Mouse (Mus musculus) CH12.LX (cell line): ENCODE data around the gene Gm37240. TPM values are rescaled to one million over a fixed set of nuclear protein-coding genes. Genes with fewer than 3 reads are reported as not detected.

ENCODE experiments used
- DNase-seq: peaks from one replicate; pipeline ENCODE4 v3.0.0-alpha.2; 2013; ENCODE audit errors: extremely low read depth
- H3K27ac ChIP-seq: 2 replicates; pipeline ENCODE4 v1.5.1; 2012; ENCODE audit warnings: low read depth, mild to moderate bottlenecking, control low read depth, moderate library complexity; ENCODE audit not compliant: insufficient read depth
- H3K27me3 ChIP-seq: replicated peaks from 2 replicates; pipeline ENCODE3; 2012; ENCODE audit warnings: inconsistent platforms
- H3K36me3 ChIP-seq, 2 experiments: replicated peaks in 1 of 2; 2 replicates each; pipeline versions ENCODE3 to v1.6.1; 2012; ENCODE audit warnings: inconsistent platforms in 1 of 2, low read length in 1 of 2, mild to moderate bottlenecking in 1 of 2, mixed read lengths in 1 of 2, moderate library complexity in 1 of 2; ENCODE audit not compliant: control insufficient read depth in 1 of 2, insufficient read depth in 1 of 2
- H3K4me1 ChIP-seq, 2 experiments: 2 replicates each; pipeline ENCODE4 v1.6.1; 2012; ENCODE audit warnings: inconsistent platforms in 1 of 2, moderate library complexity in 1 of 2; ENCODE audit not compliant: insufficient read depth in 2 of 2, control insufficient read depth in 1 of 2
- H3K4me2 ChIP-seq: 2 replicates; pipeline ENCODE4 v1.6.1; 2012; ENCODE audit warnings: low read depth, mild to moderate bottlenecking, control low read depth; ENCODE audit not compliant: poor library complexity, insufficient read depth, severe bottlenecking
- H3K4me3 ChIP-seq, 3 experiments: fragments of 150-350 bp in 1 of 3; sonication (generic) in 1 of 3; replicated peaks in 1 of 3; 2 replicates each; pipeline versions ENCODE3 to v1.5.1; 2011 to 2012; ENCODE audit warnings: low read depth in 2 of 3, low read length in 2 of 3, mild to moderate bottlenecking in 2 of 3, moderate library complexity in 2 of 3, control low read depth in 1 of 3, improper control_type of control experiment in 1 of 3, inconsistent platforms in 1 of 3, mixed read lengths in 1 of 3; ENCODE audit not compliant: poor library complexity in 1 of 3
- H3K79me2 ChIP-seq: replicated peaks from 2 replicates; pipeline ENCODE4 v1.6.1; 2012; ENCODE audit warnings: mild to moderate bottlenecking, moderate library complexity; ENCODE audit not compliant: control insufficient read depth, poor library complexity, insufficient read depth, severe bottlenecking; ENCODE audit errors: extremely low read depth
- H3K9ac ChIP-seq: 2 replicates; pipeline ENCODE4 v1.6.1; 2012; ENCODE audit warnings: low read depth, mild to moderate bottlenecking, control low read depth, moderate library complexity; ENCODE audit not compliant: insufficient read depth
- H3K9me3 ChIP-seq: replicated peaks from 2 replicates; pipeline ENCODE3; 2012; ENCODE audit warnings: low read length, inconsistent platforms, mixed read lengths
- BHLHE40 ChIP-seq: IDR thresholded peaks from 2 replicates; pipeline ENCODE4 v1.6.1; 2011; ENCODE audit warnings: mild to moderate bottlenecking, low read depth, low read length, improper control_type of control experiment
- CHD1 ChIP-seq: IDR thresholded peaks from 2 replicates; pipeline ENCODE4 v1.6.1; 2012; ENCODE audit warnings: low read depth, low read length, improper control_type of control experiment, inconsistent platforms
- CTCF ChIP-seq, 2 experiments: IDR thresholded peaks in 1 of 2; conservative IDR thresholded peaks in 1 of 2; 2 replicates each; pipeline ENCODE4 v1.5.1; 2011 to 2012; ENCODE audit warnings: low read depth in 2 of 2, low read length in 2 of 2, improper control_type of control experiment in 1 of 2, inconsistent platforms in 1 of 2, mild to moderate bottlenecking in 1 of 2, moderate library complexity in 1 of 2
- EP300 ChIP-seq: IDR thresholded peaks from 2 replicates; pipeline ENCODE4 v1.6.1; 2011; ENCODE audit warnings: low read length, improper control_type of control experiment
- ETS1 ChIP-seq: conservative IDR thresholded peaks from 2 replicates; pipeline ENCODE4 v1.6.1; 2012; ENCODE audit warnings: low read depth, mild to moderate bottlenecking, inconsistent platforms, low read length, improper control_type of control experiment, moderate library complexity
- GABPA ChIP-seq: IDR thresholded peaks from 2 replicates; pipeline ENCODE4 v1.6.1; 2012; ENCODE audit warnings: low read depth, low read length, improper control_type of control experiment, inconsistent platforms; ENCODE audit not compliant: insufficient replicate concordance
- HCFC1 ChIP-seq: IDR thresholded peaks from 2 replicates; pipeline ENCODE4 v1.6.1; 2012; ENCODE audit warnings: low read depth, mild to moderate bottlenecking, inconsistent platforms, low read length, improper control_type of control experiment
- MAX ChIP-seq: IDR thresholded peaks from 2 replicates; pipeline ENCODE4 v1.6.1; 2011; ENCODE audit warnings: low read length, improper control_type of control experiment
- MAZ ChIP-seq: IDR thresholded peaks from 2 replicates; pipeline ENCODE4 v1.6.1; 2012; ENCODE audit warnings: low read depth, mild to moderate bottlenecking, inconsistent platforms, low read length, improper control_type of control experiment, moderate library complexity
- MYC ChIP-seq: IDR thresholded peaks from 2 replicates; pipeline ENCODE4 v1.6.1; 2011; ENCODE audit warnings: low read depth, mild to moderate bottlenecking, improper control_type of control experiment, low read length
- NELFE ChIP-seq: IDR thresholded peaks from 2 replicates; pipeline ENCODE4 v1.6.1; 2011; ENCODE audit warnings: low read depth, low read length, improper control_type of control experiment
- PAX5 ChIP-seq: IDR thresholded peaks from 2 replicates; pipeline ENCODE4 v1.6.1; 2012; ENCODE audit warnings: low read length, inconsistent platforms, mixed read lengths
- POLR2A ChIP-seq: IDR thresholded peaks from 2 replicates; pipeline ENCODE4 v1.6.1; 2011; ENCODE audit warnings: low read depth, mild to moderate bottlenecking, improper control_type of control experiment, low read length
- RCOR1 ChIP-seq: conservative IDR thresholded peaks from 2 replicates; pipeline ENCODE4 v1.6.1; 2012; ENCODE audit warnings: low read depth, mild to moderate bottlenecking, inconsistent platforms, low read length, improper control_type of control experiment
- SIN3A ChIP-seq: IDR thresholded peaks from 2 replicates; pipeline ENCODE4 v1.6.1; 2012; ENCODE audit warnings: low read length, improper control_type of control experiment, inconsistent platforms
- TBP ChIP-seq: conservative IDR thresholded peaks from 2 replicates; pipeline ENCODE4 v1.6.1; 2011; ENCODE audit warnings: low read depth, low read length, improper control_type of control experiment
- TCF12 ChIP-seq: IDR thresholded peaks from 2 replicates; pipeline ENCODE4 v1.6.1; 2014; ENCODE audit warnings: low read depth, mild to moderate bottlenecking, inconsistent platforms, low read length, improper control_type of control experiment
- USF1 ChIP-seq: IDR thresholded peaks from 2 replicates; pipeline ENCODE4 v1.6.1; 2014; ENCODE audit warnings: low read depth, mild to moderate bottlenecking, inconsistent platforms, low read length, improper control_type of control experiment
- USF2 ChIP-seq: conservative IDR thresholded peaks from 2 replicates; pipeline ENCODE4 v1.6.1; 2011; ENCODE audit warnings: low read depth, low read length, improper control_type of control experiment
- ZKSCAN1 ChIP-seq: IDR thresholded peaks from 2 replicates; pipeline ENCODE4 v1.6.1; 2012; ENCODE audit warnings: low read depth, inconsistent platforms, low read length, improper control_type of control experiment, borderline replicate concordance
- ZMIZ1 ChIP-seq: IDR thresholded peaks from 2 replicates; pipeline ENCODE4 v1.6.1; 2012; ENCODE audit warnings: low read depth, mild to moderate bottlenecking, inconsistent platforms, low read length, improper control_type of control experiment
- dilution Hi-C: fragments of 300-500 bp; cut with MboI; formaldehyde crosslinking; loops from 2 replicates; pipeline ENCODE4 v1.14.3; 2020; ENCODE audit warnings: low sequenced_read_pairs; ENCODE audit not compliant: extremely low pct_unique_long_range_greater_than_20kb, extremely low pct_ligation_motif_present
- in situ Hi-C: fragments of 300-500 bp; cut with MboI; formaldehyde crosslinking; loops from 3 replicates; pipeline ENCODE4 v1.14.3; 2019; ENCODE audit warnings: low sequenced_read_pairs, low pct_ligation_motif_present, low pct_unique_long_range_greater_than_20kb, mixed read lengths
- polyA plus RNA-seq: library from polyadenylated mRNA; unstranded; fragments of >175 nt; gene quantifications from 2 replicates; pipeline ENCODE4 v1.2.1, GENCODE M21; 2012; ENCODE audit warnings: low read depth; ENCODE audit not compliant: insufficient read length
- total RNA-seq, 2 experiments: library from RNA; depleted of rRNA; stranded (reverse); fragments of 300-350 nt in 1 of 2; fragments of >200 nt in 1 of 2; gene quantifications; 2 replicates each; pipeline ENCODE4 v1.2.3; 2012 to 2014

The Gm37240 gene
- total and polyA plus RNA-seq, 3 experiments = 0.08 to 0.19 (median 0.14) TPM

DNA sequence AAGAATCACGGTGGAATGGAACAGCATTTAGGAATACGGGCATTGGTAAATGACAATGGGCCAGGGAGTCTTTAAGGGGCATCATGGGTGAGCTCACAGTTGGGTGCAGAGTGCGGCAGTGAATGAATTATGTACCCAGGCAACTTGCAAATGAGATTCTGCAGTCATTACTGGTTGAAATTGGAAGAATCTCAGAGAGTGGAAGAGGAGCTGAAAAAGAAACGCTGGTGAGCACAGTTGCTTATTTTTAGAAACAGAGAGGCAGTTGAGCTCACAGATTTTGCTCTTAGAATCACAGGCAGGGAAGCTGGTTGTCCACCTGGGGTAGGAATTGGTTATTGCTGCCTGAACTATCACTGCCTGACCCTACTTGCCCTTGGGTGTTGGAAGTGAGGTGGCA lies 776.6 kb downstream of the Gm37240 start:
- Histone ChIP-seq H3K4me2 (no peak overlapping the region), H3K27me3 (no peaks in the 10 kb centered on the region), H3K27ac (no peak overlapping the region), H3K36me3 (no peaks in the 10 kb centered on the region), H3K4me1 (0 out of 4 replicates have a peak, but pooled peaks cover 2 to 3% of the 10 kb centered on the region in 2 experiments), H3K9me3 (no peaks in the 10 kb centered on the region), H3K4me3 (no peak overlapping the region), H3K9ac (no peak overlapping the region)
- dilution Hi-C loops (no loop called here), in situ Hi-C loops (no loop called here)
- TF ChIP-seq TBP (no peak), ZMIZ1 (no peak), USF2 (no peak), PAX5 (no peak), ZKSCAN1 (no peak), SIN3A (no peak), MYC (no peak)
- TF ChIP-seq, all 38 proteins: peak for 0
- no peaks in the 10 kb centered on the region for H3K79me2 ChIP-seq
- DNase-seq = no peak

DNA sequence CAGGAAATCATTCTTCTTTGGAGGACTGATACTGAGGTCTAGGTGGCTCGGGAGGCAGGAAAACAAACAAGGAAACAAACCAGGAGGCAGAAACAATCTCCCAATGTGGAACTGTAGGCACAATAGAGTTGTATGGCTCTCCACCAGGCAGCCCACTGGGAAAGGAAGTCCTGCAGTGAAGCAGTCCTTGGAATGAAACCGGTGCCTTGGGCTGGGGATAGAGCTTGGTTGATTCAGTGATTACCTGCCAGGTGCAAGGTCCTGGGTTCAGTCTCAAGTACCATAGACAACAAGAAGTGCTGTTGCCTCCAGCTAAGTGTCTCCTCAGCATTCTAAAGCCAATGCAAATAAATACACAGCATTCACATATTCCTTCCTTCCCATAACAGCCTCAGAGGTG lies 778.1 kb downstream of the Gm37240 start:
- dilution Hi-C loops (no loop called here), in situ Hi-C loops (no loop called here)
- TF ChIP-seq MAZ = no peak
- no peak for TF ChIP-seq NELFE
- TF ChIP-seq PAX5 = no peak
- TF ChIP-seq BHLHE40 = no peak
- no peak for TF ChIP-seq GABPA
- TF ChIP-seq TBP = no peak
- TF ChIP-seq ZMIZ1 = no peak
- TF ChIP-seq POLR2A = no peak
- TF ChIP-seq HCFC1 = no peak
- TF ChIP-seq MAX = no peak
- TF ChIP-seq CTCF (conservative IDR thresholded peaks at IDR 0.05 in 1 of 2, IDR thresholded peaks at IDR 0.05 in 1 of 2; ENCODE audit: low read depth in 2 of 2, low read length in 2 of 2) = no peak
- TF ChIP-seq RCOR1 = no peak
- no peak for TF ChIP-seq TCF12
- no peak for TF ChIP-seq USF1
- no peak for TF ChIP-seq ETS1
- TF ChIP-seq CHD1 = no peak
- TF ChIP-seq EP300 = no peak
- Histone ChIP-seq H3K4me1 (0 out of 4 replicates have a peak, but pooled peaks cover 2 to 3% of the 10 kb centered on the region in 2 experiments), H3K9me3 (no peaks in the 10 kb centered on the region), H3K79me2 (no peaks in the 10 kb centered on the region), H3K27ac (no peak overlapping the region), H3K9ac (no peak overlapping the region), H3K4me3 (no peak overlapping the region), H3K4me2 (no peak overlapping the region), H3K36me3 (no peaks in the 10 kb centered on the region), H3K27me3 (no peaks in the 10 kb centered on the region)
- DNase-seq = no peak
